Mouse (Mus musculus) olfactory bulb, adult 2 months (tissue): Measurements from ENCODE around the gene Kcnj9. TPM values are rescaled to one million over a fixed set of nuclear protein-coding genes. Genes with fewer than 3 reads are reported as not detected.

Experiments
- H3K27ac ChIP-seq: fragments of 200-500 bp; 2 replicates; pipeline ENCODE4 v1.5.1; 2012; ENCODE audit warnings: low read depth, low read length; ENCODE audit not compliant: insufficient read depth
- H3K4me1 ChIP-seq: fragments of 200-500 bp; 2 replicates; pipeline ENCODE4 v1.6.1; 2012; ENCODE audit warnings: low read length; ENCODE audit not compliant: control insufficient read depth, insufficient read depth
- H3K4me3 ChIP-seq: fragments of 200-500 bp; 2 replicates; pipeline ENCODE4 v1.5.1; 2012; ENCODE audit warnings: mild to moderate bottlenecking, low read depth, low read length, moderate library complexity; ENCODE audit not compliant: insufficient read depth
- CTCF ChIP-seq: fragments of 200-500 bp; IDR thresholded peaks from 2 replicates; pipeline ENCODE4 v1.5.1; 2012; ENCODE audit warnings: low read depth, mild to moderate bottlenecking, low read length, moderate library complexity; ENCODE audit not compliant: insufficient read depth
- POLR2A ChIP-seq: fragments of 200-500 bp; IDR thresholded peaks from 2 replicates; pipeline ENCODE4 v1.6.1; 2012; ENCODE audit warnings: mild to moderate bottlenecking, low read depth, low read length, moderate library complexity; ENCODE audit not compliant: insufficient read depth
- WGBS: fragments of 180-500 bp; shearing (Covaris S2); methylation state at CpG from one replicate; pipeline ENCODE4 v1.1.7; 2018; 5-methylcytosine and 5-hydroxymethylcytosine counted together
- polyA plus RNA-seq: library from polyadenylated mRNA; stranded (reverse); fragments of >200 nt; gene quantifications from 2 replicates; pipeline ENCODE4 v1.2.4, GENCODE M21; 2012; ENCODE audit warnings: low replicate concordance; ENCODE audit not compliant: missing spikeins, insufficient read depth, insufficient read length

Kcnj9 gene
- not detected in 2 replicates for polyA plus RNA-seq

- WGBS = 11% methylated on average over 9 of the region's 9 CpGs
- Histone ChIP-seq H3K4me1 (peaks cover 31% of the 10 kb centered on the region), H3K4me3 (peak within 1 kb of the TSS; percentile 57), H3K27ac (peak within 1 kb of the TSS; percentile 60)
- TF ChIP-seq CTCF (no peak), POLR2A (no peak; the same call in 1 of the 2 replicates)
Measured at GRCm38 (mm10) chr1:172329131-172329530, at the start of gene Kcnj9. Kcnj9 (minus strand) TSS chr1:172329318.

GRCm38 (mm10) chr1:172376758-172377458 is 47.8 kb upstream of the Kcnj9 start:
- peaks cover 11% of the 10 kb centered on the region for H3K4me1 ChIP-seq
- TF ChIP-seq CTCF (no peak), POLR2A (no peak)
- peak overlapping the region; percentile 97 for H3K4me3 ChIP-seq
- WGBS = 3% methylated on average over 62 of the region's 62 CpGs
- peak overlapping the region; percentile 62 for H3K27ac ChIP-seq

GRCm38 (mm10) chr1:172376198-172376667 is 47.1 kb upstream of the Kcnj9 start, which contains the start of gene Pigm:
Pigm (plus strand) TSS chr1:172376546.
- whole genome bisulfite sequencing = under 1% methylated on average over 39 of the region's 39 CpGs
- Histone ChIP-seq H3K4me3 (peak within 1 kb of the TSS; percentile 97), H3K27ac (peak within 1 kb of the TSS; percentile 67), H3K4me1 (peaks cover 11% of the 10 kb centered on the region)
- TF ChIP-seq POLR2A (peak; percentile 59), CTCF (no peak)

GRCm38 (mm10) chr1:172368768-172369418 is 39.8 kb upstream of the Kcnj9 start:
- TF ChIP-seq CTCF = peak; percentile 17; the same call in 1 of the 2 replicates
- no peak for TF ChIP-seq POLR2A
- no peak overlapping the region for H3K4me3 ChIP-seq
- 32% methylated on average over 23 of the region's 23 CpGs for WGBS
- H3K4me1 ChIP-seq = 0 out of 2 replicates have a peak, but pooled peaks cover 2% of the 10 kb centered on the region
- no peak overlapping the region for H3K27ac ChIP-seq

- Histone ChIP-seq H3K4me3 (no peak overlapping the region), H3K4me1 (0 out of 2 replicates have a peak, but pooled peaks cover 2% of the 10 kb centered on the region), H3K27ac (no peak overlapping the region)
- TF ChIP-seq POLR2A (no peak), CTCF (peak; percentile 65; the same call in 1 of the 2 replicates)
- 6% methylated on average over 6 of the region's 6 CpGs for WGBS
Measured at GRCm38 (mm10) chr1:172364684-172365083, 35.6 kb upstream of the Kcnj9 start.

GRCm38 (mm10) chr1:172358341-172358740 is 29.2 kb upstream of the Kcnj9 start:
- Histone ChIP-seq H3K27ac (peak overlapping the region; percentile 69; the same call in 1 of the 2 replicates), H3K4me1 (peaks cover 6% of the 10 kb centered on the region), H3K4me3 (no peak overlapping the region)
- 42% methylated on average over 10 of the region's 10 CpGs for WGBS
- no peak for TF ChIP-seq CTCF
- no peak for TF ChIP-seq POLR2A

- 0% methylated on average over 1 of the region's 1 CpGs for WGBS
- H3K4me3 ChIP-seq = no peak overlapping the region
- peak; percentile 73 for TF ChIP-seq CTCF
- no peak for TF ChIP-seq POLR2A
- 0 out of 2 replicates have a peak overlapping the region, but pooled peaks have one; percentile 42 for H3K27ac ChIP-seq
- peaks cover 6% of the 10 kb centered on the region for H3K4me1 ChIP-seq
Measured at GRCm38 (mm10) chr1:172357550-172357949, 28.4 kb upstream of the Kcnj9 start.

GRCm38 (mm10) chr1:172355336-172355735 is 26.2 kb upstream of the Kcnj9 start:
- Histone ChIP-seq H3K4me3 (no peak overlapping the region), H3K27ac (no peak overlapping the region), H3K4me1 (peaks cover 11% of the 10 kb centered on the region)
- TF ChIP-seq POLR2A (no peak), CTCF (no peak)
- WGBS = 56% methylated on average over 3 of the region's 3 CpGs

GRCm38 (mm10) chr1:172352453-172352852 is 23.3 kb upstream of the Kcnj9 start:
- WGBS = 90% methylated on average over 3 of the region's 3 CpGs
- Histone ChIP-seq H3K4me3 (no peak overlapping the region), H3K27ac (no peak overlapping the region), H3K4me1 (peaks cover 12% of the 10 kb centered on the region)
- TF ChIP-seq CTCF (no peak), POLR2A (no peak)
